Mouse (Mus musculus) gastrocnemius, adult 8-10 months (tissue): ENCODE results near the gene Mdm2. TPM values are rescaled to one million over a fixed set of nuclear protein-coding genes. Genes with fewer than 3 reads are reported as not detected.
"Not testable (repeated sequence)": the region's sequence is repeated elsewhere in the genome, so short reads cannot be mapped to it uniquely, and the experiment has no call there.

Experiments used
- DNase-seq, 2 experiments: peaks; one replicate each; pipeline ENCODE4 v3.0.0; 2022; ENCODE audit warnings: low spot score in 2 of 2
- total RNA-seq, 4 experiments: library from RNA; stranded (reverse); gene quantifications; 2 replicates each; pipeline ENCODE4 v1.2.4; 2022

Mdm2 gene
- 10 to 100 TPM; 44.3 to 55.1 (median 51.2) TPM for total RNA-seq

- peak; percentile 93 to 95 for DNase-seq
Measured at GRCm38 (mm10) chr10:117710604-117711141, at the start of gene Mdm2. TSS of gene Mdm2 (minus strand) at chr10:117710758.

DNA sequence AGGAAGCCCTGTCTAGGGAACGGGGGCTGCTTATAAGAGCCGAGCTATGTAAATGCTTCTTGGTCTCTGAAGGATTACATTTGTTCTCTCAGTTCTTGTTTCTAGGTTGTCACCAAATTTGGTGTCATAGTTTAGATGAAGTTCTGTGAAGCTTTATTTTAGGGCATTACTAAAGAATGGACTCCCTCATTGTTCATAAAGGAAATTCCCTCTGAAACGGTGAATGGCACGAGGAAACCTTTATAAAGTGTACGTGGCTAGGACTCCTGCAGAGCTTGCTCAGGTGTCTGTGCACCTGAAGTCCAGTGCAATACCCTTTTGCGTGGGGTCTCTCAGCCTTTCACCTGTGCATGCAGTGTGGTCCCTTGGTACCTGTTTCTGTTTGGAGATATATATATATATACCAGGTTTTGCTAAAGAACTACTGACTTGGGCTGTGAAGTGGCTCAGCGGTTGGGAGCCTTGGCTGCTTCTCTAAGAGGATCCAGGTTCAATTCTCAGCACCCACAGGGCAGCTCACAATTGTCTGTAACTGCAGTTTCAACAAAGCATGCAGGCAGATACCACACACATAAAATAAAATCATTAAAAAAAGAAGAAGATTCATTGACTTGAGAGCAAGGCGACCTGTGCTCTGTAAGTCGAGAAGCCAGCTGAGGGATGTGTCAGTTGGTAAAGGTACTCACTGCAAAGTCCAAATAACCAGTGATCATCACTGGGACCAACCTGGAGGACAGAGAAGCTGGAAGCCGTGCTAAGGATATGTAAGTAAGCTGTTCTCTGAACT, 49.5 kb upstream of the Mdm2 start:
- no peak for DNase-seq

- no peak for DNase-seq
Measured at GRCm38 (mm10) chr10:117758749-117759727, 48.5 kb upstream of the Mdm2 start.

DNA sequence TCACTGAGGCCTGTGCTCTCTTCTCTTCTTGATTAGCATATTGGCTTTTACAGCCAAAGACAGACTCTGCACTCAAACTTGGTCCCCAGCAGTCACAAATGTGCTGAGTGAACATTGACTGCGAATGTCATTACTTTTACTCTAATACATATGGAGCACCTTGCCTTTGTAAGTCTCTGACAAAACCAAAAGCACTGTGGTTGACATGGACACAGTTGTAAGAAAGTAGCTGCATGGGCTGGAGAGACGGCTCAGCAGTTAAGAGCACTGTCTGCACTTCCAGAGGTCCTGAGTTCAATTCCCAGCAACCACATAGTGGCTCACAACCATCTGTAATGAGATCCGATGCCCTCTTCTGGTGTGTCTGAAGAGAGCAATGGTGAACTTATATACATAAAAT, 47.8 kb upstream of the Mdm2 start:
- not testable (repeated sequence) for DNase-seq

- no peak for DNase-seq
Measured at GRCm38 (mm10) chr10:117757796-117758342, 47.3 kb upstream of the Mdm2 start.

- DNase-seq, result no peak
Measured at GRCm38 (mm10) chr10:117757259-117757658, 46.7 kb upstream of the Mdm2 start.

GRCm38 (mm10) chr10:117756784-117757183, 46.2 kb upstream of the Mdm2 start:
- no peak for DNase-seq

DNA sequence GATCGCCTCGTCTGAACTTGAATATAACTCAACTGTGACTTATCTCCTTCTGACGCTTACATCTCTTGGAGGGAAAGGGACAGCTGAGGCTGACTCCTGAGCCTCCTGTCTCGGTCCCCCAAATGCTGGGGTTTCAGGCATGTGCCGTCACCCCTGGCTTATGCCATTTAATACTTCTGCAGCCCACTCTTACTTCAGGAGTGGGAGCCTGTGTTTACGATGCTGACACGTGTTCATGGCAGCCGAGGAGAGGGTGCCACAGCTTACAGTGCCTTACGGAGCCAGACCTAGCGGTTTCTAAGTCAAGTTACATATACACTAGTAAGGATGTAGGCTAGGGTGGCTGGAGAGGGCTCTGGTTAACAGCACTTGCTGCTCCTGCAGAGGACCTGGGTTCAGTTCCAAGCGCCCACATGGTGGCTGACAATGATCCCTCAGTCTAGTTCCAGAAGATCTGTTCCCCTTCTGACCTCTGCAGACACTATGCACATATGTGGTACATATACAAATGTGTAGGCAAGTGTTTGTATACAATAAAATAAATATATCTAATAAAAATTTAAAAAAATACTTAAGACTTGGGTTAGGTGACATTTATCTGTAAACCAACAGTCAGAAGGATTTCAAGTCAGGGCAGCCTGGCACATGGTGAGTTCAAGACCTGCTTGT, 45.4 kb upstream of the Mdm2 start:
- no peak for DNase-seq

GRCm38 (mm10) chr10:117755086-117755798, 44.7 kb upstream of the Mdm2 start:
- no peak for DNase-seq

DNA sequence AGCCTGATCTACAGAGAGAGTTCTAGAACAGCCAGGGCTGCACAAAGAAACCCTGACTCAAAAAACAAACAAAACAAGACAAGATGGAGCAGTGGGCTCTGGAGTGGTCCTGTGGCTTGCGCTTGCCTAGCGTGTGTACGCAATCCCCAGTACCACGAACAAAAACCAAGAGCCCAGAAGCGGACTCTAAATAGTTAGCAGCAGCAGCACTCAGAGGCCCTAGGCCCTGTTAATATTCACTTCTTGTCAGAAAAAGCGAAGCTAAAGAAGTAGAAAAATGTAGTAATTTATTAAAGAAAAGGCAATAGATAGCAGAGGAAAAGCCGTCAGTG, 44.0 kb upstream of the Mdm2 start:
- no peak for DNase-seq

DNA sequence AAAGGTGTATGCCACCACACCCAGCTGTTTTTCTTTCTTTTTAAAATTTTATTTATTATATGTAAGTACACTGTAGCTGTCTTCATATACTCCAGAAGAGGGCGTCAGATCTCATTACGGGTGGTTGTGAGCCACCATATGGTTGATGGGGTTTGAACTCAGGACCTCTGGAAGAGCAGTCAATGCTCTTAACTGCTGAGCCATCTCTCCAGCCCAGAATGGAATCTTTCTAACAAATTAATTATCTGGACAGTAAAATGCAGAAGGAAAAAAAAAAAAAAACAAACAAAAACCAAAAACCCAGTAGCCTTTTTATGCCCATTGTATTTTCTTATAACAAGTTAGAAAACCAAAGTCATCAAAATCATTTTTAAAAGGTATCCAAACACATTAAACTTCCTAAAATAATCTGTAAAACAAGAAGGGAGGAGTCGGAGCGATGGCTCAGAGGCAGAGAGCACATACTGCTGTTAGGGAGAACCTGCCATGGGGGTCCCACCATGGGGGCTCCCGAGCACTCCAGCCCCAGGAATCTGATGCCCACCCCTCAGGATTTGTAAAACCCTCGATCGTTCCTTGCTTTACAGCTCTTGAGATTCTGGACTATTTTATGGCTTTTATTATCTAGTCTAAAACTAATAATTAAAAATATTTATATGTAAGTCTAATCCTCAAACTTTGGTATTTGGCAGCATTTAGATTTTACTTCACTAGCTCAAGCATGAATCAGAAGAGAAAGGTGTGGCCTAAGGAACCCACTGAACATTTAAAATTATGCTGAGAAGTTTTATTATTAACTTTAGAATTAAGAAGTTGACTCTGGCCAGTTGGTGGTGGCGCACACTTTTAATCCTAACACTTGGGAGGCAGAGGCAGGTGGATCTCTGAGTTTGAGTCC, 43.4 kb upstream of the Mdm2 start:
- DNase-seq, result no peak

DNA sequence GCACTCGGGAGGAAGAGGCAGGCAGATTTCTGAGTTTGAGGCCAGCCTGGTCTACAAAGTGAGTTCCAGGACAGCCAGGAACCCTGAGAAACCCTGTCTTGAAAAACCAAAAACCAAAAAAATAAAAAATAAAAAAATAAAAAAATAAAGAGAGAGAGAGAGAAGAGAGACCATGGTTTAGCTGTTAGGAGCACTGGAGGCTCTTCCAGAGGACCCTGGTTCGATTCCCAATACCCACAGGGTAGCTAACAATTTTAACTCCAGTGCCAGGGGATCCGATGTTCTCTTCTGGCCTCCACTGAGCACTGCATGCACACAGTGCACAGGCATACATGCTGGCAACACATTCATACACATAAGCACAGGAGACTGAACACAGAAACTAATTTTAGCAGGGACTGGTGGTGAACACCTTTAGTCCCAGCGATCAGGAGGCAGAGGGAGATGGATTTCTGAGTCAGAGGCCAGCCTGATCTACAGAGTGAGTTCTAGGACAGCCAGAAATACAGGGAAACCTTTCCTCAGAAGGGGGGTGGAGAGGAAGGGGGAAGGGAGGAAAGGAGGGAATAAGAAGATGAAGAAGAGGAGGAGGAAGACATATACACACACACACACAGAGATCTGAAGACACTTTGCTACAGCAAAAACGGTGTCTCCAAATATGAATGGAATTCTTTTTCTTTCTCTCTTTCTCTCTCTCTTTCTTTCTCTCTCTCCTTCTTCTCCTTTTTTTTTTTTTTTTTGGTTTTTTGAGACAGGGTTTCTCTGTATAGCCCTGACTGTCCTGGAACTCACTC, 42.5 kb upstream of the Mdm2 start:
- no peak for DNase-seq

- DNase-seq, result no peak
Measured at GRCm38 (mm10) chr10:117752304-117752821, 41.8 kb upstream of the Mdm2 start.

- DNase-seq, result no peak
Measured at GRCm38 (mm10) chr10:117751744-117752143, 41.2 kb upstream of the Mdm2 start.

DNA sequence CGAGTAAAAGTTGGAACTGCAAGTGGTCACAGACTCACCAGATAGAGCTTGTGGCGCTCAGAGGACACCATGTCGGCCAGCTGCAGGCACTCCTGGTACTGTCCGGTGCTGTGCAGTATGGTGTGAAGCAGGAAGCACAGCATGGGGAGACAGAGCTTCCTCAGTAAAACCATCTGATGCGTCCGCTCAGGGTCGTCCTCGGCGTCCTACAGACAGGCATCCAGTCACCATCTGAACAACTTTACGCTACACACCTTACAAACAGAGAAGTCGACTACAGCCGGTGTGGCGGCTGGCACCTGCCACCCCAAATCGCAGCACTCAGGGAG, 40.7 kb upstream of the Mdm2 start:
- DNase-seq, result no peak

DNA sequence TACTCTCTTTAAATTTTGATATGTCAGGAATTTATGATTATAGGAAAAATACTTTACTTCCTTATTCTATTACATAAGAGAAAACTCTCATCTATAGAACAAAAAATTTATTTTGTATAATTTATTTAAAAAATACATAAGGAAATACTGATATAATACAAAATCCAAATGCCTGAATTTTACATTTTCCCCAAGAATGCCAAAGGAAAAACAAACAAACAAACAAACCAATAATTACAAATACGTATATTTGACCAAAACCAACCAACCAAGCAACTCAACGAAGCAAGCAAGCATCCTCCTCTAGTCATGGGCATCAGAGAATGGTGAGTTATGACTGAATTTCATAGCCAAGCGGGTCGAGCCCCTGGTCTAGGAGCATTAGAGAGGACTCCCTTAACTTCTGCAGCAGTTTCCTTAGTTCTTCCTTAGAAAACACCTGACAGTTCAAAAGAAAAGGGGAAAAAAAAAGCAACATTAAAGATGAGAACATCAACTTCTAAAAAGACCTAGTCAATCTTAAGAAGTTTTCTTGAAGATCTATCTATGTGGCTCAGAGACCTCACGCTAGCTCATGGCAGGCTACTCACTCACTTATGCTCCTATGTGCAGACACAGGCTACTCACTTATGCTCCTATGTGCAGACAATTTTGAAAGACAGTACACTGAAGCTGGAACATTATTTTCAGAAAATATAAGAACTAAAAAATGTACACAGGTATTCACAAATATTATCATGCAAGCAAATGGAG, 40.1 kb upstream of the Mdm2 start:
- DNase-seq, result no peak

DNA sequence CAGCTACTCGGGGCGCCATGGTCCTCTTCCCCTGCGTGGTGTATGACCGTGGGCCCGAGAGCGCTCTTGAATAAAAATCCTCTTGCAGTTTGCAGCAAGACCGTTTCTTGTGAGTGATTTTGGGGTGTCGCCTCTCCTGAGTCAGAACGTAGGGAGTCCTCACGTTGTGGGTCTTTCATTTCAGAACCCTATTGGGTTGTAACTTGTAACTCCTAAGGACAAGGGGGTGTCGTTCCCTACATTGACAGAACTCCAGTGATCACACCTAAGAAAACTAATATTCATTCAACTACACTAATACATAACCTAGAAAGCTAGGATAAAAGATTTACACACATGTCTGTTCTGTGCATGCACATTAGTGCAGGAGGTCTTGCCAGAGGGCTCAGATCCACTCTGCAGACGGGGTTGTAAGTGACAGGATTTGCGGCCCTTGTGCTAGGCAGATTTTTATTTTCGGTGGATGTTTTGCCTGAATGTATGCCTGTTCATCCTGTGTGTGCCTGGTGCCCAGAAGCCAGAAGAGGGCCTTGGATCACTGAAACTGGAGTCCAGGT, 39.3 kb upstream of the Mdm2 start:
- no peak for DNase-seq
